ENCODE assay signal across 10 mouse cellular contexts in genomic region chr13:65259239-65259638, GRCm38 (mm10). TPM values are rescaled to one million over a fixed set of nuclear protein-coding genes. Genes with fewer than 3 reads are reported as not detected.
A peak's percentile ranks its signal among the peaks of the same experiment; 100 is the strongest.
DNase-seq lines count a peak whose midpoint lies in the region; ATAC-seq and TF ChIP-seq lines count a peak whose summit lies in the region.
"Had no signal": no experiment of that assay in that cellular context is flagged by ENCODE, and none has a peak within 500 bp of the region (broad histone marks: within the 10 kb centered on the region; RNA-seq: fewer than 3 reads in every experiment).

Gm10775 (plus strand) TSS chr13:65259539.

- TF ChIP-seq CTCF in layer of hippocampus, adult 2 months (conservative IDR thresholded peaks at IDR 0.05), result no peak

- H3K9me3 ChIP-seq in embryonic facial prominence, embryonic 14.5 days (ENCODE audit: control insufficient read depth, low read length), result peaks cover 67% of the 10 kb centered on the region
- H3K9me3 ChIP-seq in intestine, embryonic 15.5 days, result peaks cover 3% of the 10 kb centered on the region; the same call in 1 of the 2 replicates
- H3K9me3 ChIP-seq in neural tube, embryonic 14.5 days (ENCODE audit: control insufficient read depth, low read length), result peaks cover 27% of the 10 kb centered on the region

- H3K4me1 ChIP-seq in embryonic facial prominence, embryonic 14.5 days (ENCODE audit: control insufficient read depth, insufficient read depth, low read length), result no peaks in the 10 kb centered on the region
- H3K4me1 ChIP-seq in intestine, embryonic 15.5 days (replicated peaks), result no peaks in the 10 kb centered on the region
- H3K4me1 ChIP-seq in neural tube, embryonic 14.5 days (ENCODE audit: control insufficient read depth, insufficient read depth, low read length), result no peaks in the 10 kb centered on the region

- peak within 1 kb of the TSS; percentile 73 for H3K27ac ChIP-seq in layer of hippocampus, adult 2 months
- H3K27ac ChIP-seq in embryonic facial prominence, embryonic 14.5 days (replicated peaks; ENCODE audit: low read depth, low read length), result no peak within 1 kb of the TSS
- no peak within 1 kb of the TSS for H3K27ac ChIP-seq in intestine, embryonic 15.5 days
- H3K27ac ChIP-seq in neural tube, embryonic 14.5 days (ENCODE audit: low read depth, low read length), result no peak within 1 kb of the TSS

- no peak for DNase-seq in layer of hippocampus, adult 2 months (ENCODE audit: low spot score in 2 of 2)
- no peak for DNase-seq in layer of hippocampus, adult 11-12 months (ENCODE audit: low spot score)
- no peak for DNase-seq in embryonic facial prominence, embryonic 14.5 days (ENCODE audit: low spot score)
- no peak for DNase-seq in cerebellum, adult 18-20 months

- peak within 1 kb of the TSS; percentile 36 for H3K4me3 ChIP-seq in layer of hippocampus, adult 2 months
- peak within 1 kb of the TSS; percentile 18; the same call in 1 of the 2 replicates for H3K4me3 ChIP-seq in embryonic facial prominence, embryonic 14.5 days (ENCODE audit: low read depth, low read length)
- peak within 1 kb of the TSS; percentile 12; the same call in 1 of the 2 replicates for H3K4me3 ChIP-seq in intestine, embryonic 15.5 days (replicated peaks)
- H3K4me3 ChIP-seq in neural tube, embryonic 14.5 days (ENCODE audit: low read depth, low read length), result peak within 1 kb of the TSS; percentile 21

- WGBS in embryonic facial prominence, embryonic 14.5 days, result 42% methylated on average over 29 of the region's 29 CpGs
- whole genome bisulfite sequencing in intestine, embryonic 15.5 days, result 44% methylated on average over 29 of the region's 29 CpGs
- 45% methylated on average over 29 of the region's 29 CpGs for WGBS in neural tube, embryonic 14.5 days

- H3K36me3 ChIP-seq in embryonic facial prominence, embryonic 14.5 days (ENCODE audit: control insufficient read depth, insufficient read depth, low read length), result peaks cover 24% of the 10 kb centered on the region; the same call in 1 of the 2 replicates
- H3K36me3 ChIP-seq in intestine, embryonic 15.5 days, result peaks cover 3% of the 10 kb centered on the region; the same call in 1 of the 2 replicates
- no peaks in the 10 kb centered on the region for H3K36me3 ChIP-seq in neural tube, embryonic 14.5 days (ENCODE audit: control insufficient read depth, insufficient read depth, low read length)

- H3K27me3 ChIP-seq in embryonic facial prominence, embryonic 14.5 days (replicated peaks; ENCODE audit: control insufficient read depth, insufficient read depth, low read length), result no peaks in the 10 kb centered on the region; the same call in 1 of the 2 replicates
- peaks cover 3% of the 10 kb centered on the region; the same call in 1 of the 2 replicates for H3K27me3 ChIP-seq in intestine, embryonic 15.5 days (replicated peaks)
- H3K27me3 ChIP-seq in neural tube, embryonic 14.5 days (ENCODE audit: control insufficient read depth, insufficient read depth, low read length), result no peaks in the 10 kb centered on the region

- H3K4me2 ChIP-seq in embryonic facial prominence, embryonic 14.5 days (ENCODE audit: low read depth, low read length), result peak within 1 kb of the TSS; percentile 40
- H3K4me2 ChIP-seq in intestine, embryonic 15.5 days (replicated peaks), result peak within 1 kb of the TSS; percentile 51
- peak within 1 kb of the TSS; percentile 37 for H3K4me2 ChIP-seq in neural tube, embryonic 14.5 days (ENCODE audit: low read depth, low read length)

- ATAC-seq in embryonic facial prominence, embryonic 14.5 days (ENCODE audit: low read depth), result no peak
- ATAC-seq in intestine, embryonic 15.5 days, result no peak
- ATAC-seq in neural tube, embryonic 14.5 days (ENCODE audit: low read depth), result no peak; the same call in 1 of the 2 replicates
- ATAC-seq in granulocyte monocyte progenitor cell, adult 5-6 weeks (replicated peaks; ENCODE audit: poor library complexity, severe bottlenecking), result no peak
- ATAC-seq in inflammation-experienced regulatory T-cells, adult 6 months, result no peak

- H3K9ac ChIP-seq in embryonic facial prominence, embryonic 14.5 days (ENCODE audit: low read depth, low read length), result no peak within 1 kb of the TSS
- H3K9ac ChIP-seq in intestine, embryonic 15.5 days, result no peak within 1 kb of the TSS
- H3K9ac ChIP-seq in neural tube, embryonic 14.5 days (replicated peaks; ENCODE audit: low read depth, low read length), result 0 out of 2 replicates have a peak within 1 kb of the TSS, but pooled peaks have one; percentile 32

RNA-seq across cellular contexts. Expression of gene Gm10775, which starts in this region (rescaled TPM):
- under 1 TPM; 0.31 to 0.49 TPM for total RNA-seq in layer of hippocampus, adult 2 months (2021)
- not detected in 2 replicates for polyA plus RNA-seq in embryonic facial prominence, embryonic 14.5 days (2014; fragmentation: Nextera tagmentation; extraction: Ambion mirVana)
- not detected in 2 replicates for polyA plus RNA-seq in intestine, embryonic 15.5 days (2015; fragmentation: Nextera tagmentation; extraction: Ambion mirVana)
- 0.52 and 0.56 TPM in 2 replicates for polyA plus RNA-seq in neural tube, embryonic 14.5 days (2014; fragmentation: Nextera tagmentation; extraction: Ambion mirVana)
- total RNA-seq in granulocyte monocyte progenitor cell, adult 5-6 weeks (2014; fragmentation: Nextera tagmentation), result not detected in 2 replicates
- not detected in 2 replicates for total RNA-seq in granulocyte monocyte progenitor cell, adult 5-6 weeks (2017)
- polyA plus RNA-seq in inflammation-experienced regulatory T-cells, adult 6 months (2017; shearing (Covaris generic)), result not detected
- total RNA-seq: common myeloid progenitor, adult 5-6 weeks had no signal
- polyA plus RNA-seq: large intestine, adult 2 months had no signal
